Mouse (Mus musculus): ENCODE data around the gene Igfbp5. TPM values are rescaled to one million over a fixed set of nuclear protein-coding genes. Genes with fewer than 3 reads are reported as not detected.

Gene Igfbp5
- total RNA-seq (2023): 1 to 10 TPM; 1.1 to 1.6 TPM

GRCm38 (mm10) chr1:72874287-72875211 lies at the start of gene Igfbp5:
TSS of gene Igfbp5 (minus strand) at chr1:72874884.

GRCm38 (mm10) chr1:72823751-72824706 lies 50.7 kb downstream of the Igfbp5 start, which contains the start of gene Igfbp2:
TSS of gene Igfbp2 (plus strand) at chr1:72824503.

Other genes with a start within 250 kb of the Igfbp5 start
- gene Ankar, start 174.3 kb downstream of the Igfbp5 start, total RNA-seq (2023): not detected
- 100 to 1,000 TPM; 809 to 882 TPM for gene Rpl37a, start 163.6 kb downstream of the Igfbp5 start, total RNA-seq (2023)
- not detected for gene Igfbp2, start 50.4 kb downstream of the Igfbp5 start, total RNA-seq (2023)
- not detected for gene Tnp1, start 141.0 kb upstream of the Igfbp5 start, total RNA-seq (2023)

All from neutrophil, adult 59 days (primary cell).